Mouse (Mus musculus): ENCODE measurements around the gene Spata3. TPM values are rescaled to one million over a fixed set of nuclear protein-coding genes. Genes with fewer than 3 reads are reported as not detected.

Gene Spata3
- total and polyA plus RNA-seq, 2 experiments from 2014 or later, result 0.92 TPM; not detected in 1

DNA sequence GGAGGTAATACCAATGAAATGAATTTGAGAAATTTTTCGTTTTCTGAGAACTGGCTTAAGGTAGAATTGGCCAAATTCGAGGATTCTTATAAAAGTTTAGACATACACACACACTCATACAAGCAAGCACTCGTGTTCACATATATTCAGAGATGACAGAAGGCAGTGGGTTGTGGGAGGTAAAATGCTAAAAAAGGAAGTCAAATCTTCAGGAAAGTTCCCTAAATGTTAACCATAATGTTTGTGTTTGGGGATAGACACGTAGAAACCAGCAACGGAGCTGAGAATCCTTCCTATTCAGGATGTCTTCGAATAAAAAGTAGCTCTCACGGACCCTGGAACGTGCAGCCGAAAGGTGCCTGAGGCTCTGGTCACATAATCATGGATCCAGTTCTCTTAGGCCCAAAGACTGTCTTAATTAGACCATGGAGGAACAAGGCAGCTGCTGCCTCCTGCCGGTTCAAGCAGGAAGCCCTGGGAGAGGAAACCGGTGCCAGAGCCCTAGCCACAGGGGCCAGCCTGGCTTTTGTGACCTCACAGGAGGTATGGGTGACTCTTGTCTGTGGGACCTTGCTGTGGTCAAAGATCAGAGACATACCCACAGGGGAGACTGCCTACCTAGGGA, 4.9 kb downstream of the Spata3 start:
- DNase-seq (no peak), ATAC-seq (no peak)
- no peak overlapping the region for H3K9ac ChIP-seq
- no peak overlapping the region for H3K27ac ChIP-seq (ENCODE audit: low read depth, low read length)
- H3K4me2 ChIP-seq (ENCODE audit: low read depth), result no peak overlapping the region
- no peaks in the 10 kb centered on the region; the same call in 1 of the 2 replicates for H3K27me3 ChIP-seq (ENCODE audit: insufficient read depth, low read length)
- H3K36me3 ChIP-seq (ENCODE audit: insufficient read depth), result no peaks in the 10 kb centered on the region
- TF ChIP-seq CTCF (IDR thresholded peaks at IDR 0.05; ENCODE audit: low read depth), result peak; percentile 32
- H3K4me3 ChIP-seq (ENCODE audit: low read depth, low read length), result no peak overlapping the region
- H3K4me1 ChIP-seq (ENCODE audit: insufficient read depth), result peaks cover 3% of the 10 kb centered on the region; the same call in 1 of the 2 replicates
- no peaks in the 10 kb centered on the region for H3K9me3 ChIP-seq (ENCODE audit: low read length)
- whole genome bisulfite sequencing, result 64% methylated on average over 11 of the region's 11 CpGs

DNA sequence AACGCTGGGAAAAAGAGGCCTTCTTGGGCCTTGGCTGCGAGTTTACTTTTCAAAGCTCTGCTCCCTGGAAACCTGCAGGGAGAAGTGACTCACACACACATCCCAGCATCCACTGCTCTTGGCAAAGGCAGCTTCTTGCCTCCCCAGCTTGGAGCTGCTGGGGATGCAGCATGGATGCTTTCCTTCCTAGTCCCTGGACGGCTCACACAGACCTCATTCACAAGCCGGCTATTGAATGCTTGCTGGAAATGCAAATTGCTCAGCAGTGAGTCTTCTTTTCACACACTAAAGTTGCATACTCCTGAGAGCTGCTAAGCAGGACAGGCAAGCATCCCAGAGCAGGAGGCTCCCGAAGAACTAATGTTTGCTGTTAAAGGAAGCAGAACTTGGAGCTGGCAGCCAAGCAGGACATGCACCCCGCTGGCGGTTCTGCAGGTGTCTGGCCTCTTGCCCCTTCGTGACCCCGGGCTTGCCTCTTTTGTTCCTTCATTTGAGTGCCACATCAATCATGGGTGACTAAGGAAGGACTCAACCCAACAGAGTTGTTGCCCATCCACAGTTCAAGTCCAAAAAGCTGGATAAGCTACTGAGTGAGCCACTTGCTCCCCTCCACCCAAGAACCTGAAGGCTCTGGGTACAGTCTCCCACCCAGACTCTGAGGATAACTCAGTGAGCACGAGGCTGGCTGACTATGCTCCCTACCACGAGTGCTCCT, 15.8 kb downstream of the Spata3 start:
- ATAC-seq, result peak; percentile 96
- peaks cover 4% of the 10 kb centered on the region; the same call in 1 of the 2 replicates for H3K4me1 ChIP-seq (ENCODE audit: insufficient read depth)
- WGBS, result 10% methylated on average over 11 of the region's 11 CpGs
- H3K27ac ChIP-seq (ENCODE audit: low read depth, low read length), result peak overlapping the region; percentile 72
- H3K27me3 ChIP-seq (ENCODE audit: insufficient read depth, low read length), result no peaks in the 10 kb centered on the region
- peak; percentile 66 for DNase-seq
- no peaks in the 10 kb centered on the region for H3K9me3 ChIP-seq (ENCODE audit: low read length)
- H3K36me3 ChIP-seq (ENCODE audit: insufficient read depth), result no peaks in the 10 kb centered on the region
- H3K9ac ChIP-seq, result 0 out of 2 replicates have a peak overlapping the region, but pooled peaks have one; percentile 6
- no peak overlapping the region for H3K4me2 ChIP-seq (ENCODE audit: low read depth)
- TF ChIP-seq CTCF (IDR thresholded peaks at IDR 0.05; ENCODE audit: low read depth), result no peak
- no peak overlapping the region for H3K4me3 ChIP-seq (ENCODE audit: low read depth, low read length)

- no peak overlapping the region for H3K9ac ChIP-seq
- H3K27ac ChIP-seq (ENCODE audit: low read depth, low read length), result no peak overlapping the region
- H3K4me1 ChIP-seq (ENCODE audit: insufficient read depth), result no peaks in the 10 kb centered on the region
- TF ChIP-seq CTCF (IDR thresholded peaks at IDR 0.05; ENCODE audit: low read depth), result no peak
- DNase-seq, result no peak
- peak; percentile 20; the same call in 1 of the 2 replicates for ATAC-seq
- no peaks in the 10 kb centered on the region for H3K27me3 ChIP-seq (ENCODE audit: insufficient read depth, low read length)
- no peak overlapping the region for H3K4me2 ChIP-seq (ENCODE audit: low read depth)
- no peak overlapping the region for H3K4me3 ChIP-seq (ENCODE audit: low read depth, low read length)
- no peaks in the 10 kb centered on the region for H3K36me3 ChIP-seq (ENCODE audit: insufficient read depth)
- 0 out of 2 replicates have a peak, but pooled peaks cover 6% of the 10 kb centered on the region for H3K9me3 ChIP-seq (ENCODE audit: low read length)
- 80% methylated on average over 3 of the region's 3 CpGs for WGBS
Measured at GRCm38 (mm10) chr1:86038191-86038951, 21.8 kb downstream of the Spata3 start.

- no peak for TF ChIP-seq CTCF (IDR thresholded peaks at IDR 0.05; ENCODE audit: low read depth)
Measured at GRCm38 (mm10) chr1:86040131-86040530, 23.5 kb downstream of the Spata3 start.

DNA sequence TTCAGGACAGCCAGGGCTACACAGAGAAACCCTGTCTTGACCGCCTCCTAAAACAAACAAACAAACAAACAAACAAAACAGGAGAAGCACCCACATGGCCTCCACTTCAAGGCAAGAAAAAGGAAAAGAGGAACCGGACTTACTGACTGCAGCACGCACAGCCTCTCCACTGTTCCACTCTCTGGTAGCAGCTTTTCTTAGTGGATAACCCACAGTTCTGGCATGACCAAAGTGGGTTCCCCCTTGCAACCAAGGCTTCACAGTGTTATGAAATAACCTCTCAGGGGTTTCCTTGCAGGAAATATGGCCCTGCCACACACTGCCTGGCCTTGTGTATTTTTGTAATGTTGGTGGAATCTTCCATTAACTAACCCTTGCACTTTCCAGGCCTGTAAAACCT, 24.2 kb downstream of the Spata3 start:
- Histone ChIP-seq H3K27ac (ENCODE audit: low read depth, low read length) (no peak overlapping the region), H3K4me3 (ENCODE audit: low read depth, low read length) (no peak overlapping the region), H3K36me3 (ENCODE audit: insufficient read depth) (no peaks in the 10 kb centered on the region), H3K9ac (no peak overlapping the region), H3K9me3 (ENCODE audit: low read length) (0 out of 2 replicates have a peak, but pooled peaks cover 6% of the 10 kb centered on the region), H3K4me2 (ENCODE audit: low read depth) (no peak overlapping the region), H3K27me3 (ENCODE audit: insufficient read depth, low read length) (no peaks in the 10 kb centered on the region), H3K4me1 (ENCODE audit: insufficient read depth) (no peaks in the 10 kb centered on the region)
- no peak for DNase-seq
- 90% methylated on average over 3 of the region's 3 CpGs for WGBS
- no peak for ATAC-seq
- TF ChIP-seq CTCF (IDR thresholded peaks at IDR 0.05; ENCODE audit: low read depth), result no peak

More at GRCm38 (mm10) chr1:86040131-86040530, 23.5 kb downstream of the Spata3 start:
- H3K9me3 ChIP-seq (ENCODE audit: low read length), result 0 out of 2 replicates have a peak, but pooled peaks cover 6% of the 10 kb centered on the region
- H3K4me3 ChIP-seq (ENCODE audit: low read depth, low read length), result no peak overlapping the region
- H3K4me2 ChIP-seq (ENCODE audit: low read depth), result no peak overlapping the region
- H3K4me1 ChIP-seq (ENCODE audit: insufficient read depth), result no peaks in the 10 kb centered on the region
- no peaks in the 10 kb centered on the region for H3K27me3 ChIP-seq (ENCODE audit: insufficient read depth, low read length)
- 61% methylated on average over 4 of the region's 4 CpGs for WGBS
- no peak overlapping the region for H3K27ac ChIP-seq (ENCODE audit: low read depth, low read length)
- DNase-seq, result no peak
- no peak for ATAC-seq
- H3K36me3 ChIP-seq (ENCODE audit: insufficient read depth), result no peaks in the 10 kb centered on the region
- no peak overlapping the region for H3K9ac ChIP-seq

- peaks cover 4% of the 10 kb centered on the region; the same call in 1 of the 2 replicates for H3K27me3 ChIP-seq (ENCODE audit: insufficient read depth, low read length)
- no peak for DNase-seq
- no peaks in the 10 kb centered on the region for H3K36me3 ChIP-seq (ENCODE audit: insufficient read depth)
- no peak overlapping the region for H3K4me3 ChIP-seq (ENCODE audit: low read depth, low read length)
- H3K4me2 ChIP-seq (ENCODE audit: low read depth), result peak overlapping the region; percentile 97; the same call in 1 of the 2 replicates
- no peak overlapping the region for H3K9ac ChIP-seq
- WGBS, result 66% methylated on average over 4 of the region's 4 CpGs
- H3K4me1 ChIP-seq (ENCODE audit: insufficient read depth), result peaks cover 3% of the 10 kb centered on the region; the same call in 1 of the 2 replicates
- H3K9me3 ChIP-seq (ENCODE audit: low read length), result 0 out of 2 replicates have a peak, but pooled peaks cover 6% of the 10 kb centered on the region
- no peak for ATAC-seq
- no peak overlapping the region for H3K27ac ChIP-seq (ENCODE audit: low read depth, low read length)
- TF ChIP-seq CTCF (IDR thresholded peaks at IDR 0.05; ENCODE audit: low read depth), result no peak
Measured at GRCm38 (mm10) chr1:86045056-86045455, 28.4 kb downstream of the Spata3 start.

Measured in forebrain, postnatal 0 days (tissue).